Mouse (Mus musculus): ENCODE measurements around the gene Zbtb7b.

DNA sequence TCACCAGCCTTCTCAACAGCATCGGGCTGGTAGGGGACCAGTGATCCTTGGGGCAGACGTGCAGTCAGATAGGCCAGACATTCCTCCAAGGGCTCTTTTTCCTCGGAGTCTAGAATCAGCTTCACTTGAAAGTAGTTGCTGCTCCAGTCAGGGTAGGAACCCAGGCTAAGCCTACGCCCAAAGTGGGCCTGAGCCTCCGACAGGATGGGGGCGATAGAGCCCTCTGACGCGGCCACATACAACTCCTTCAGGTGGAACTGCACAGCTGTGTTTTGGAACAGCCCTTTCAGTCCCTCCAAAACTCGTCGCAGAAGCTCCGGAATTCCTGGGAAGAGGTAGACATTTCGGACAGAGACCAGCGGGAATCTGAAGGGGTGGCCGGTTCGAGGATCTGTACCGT, 13.9 kb upstream of the Zbtb7b start:
- no peak for TF ChIP-seq CTCF (IDR thresholded peaks at IDR 0.05; ENCODE audit: low read depth, low read length)
- no peak for TF ChIP-seq GATA1 (IDR thresholded peaks at IDR 0.05; ENCODE audit: borderline replicate concordance, low read length)
- no peak for TF ChIP-seq POLR2AphosphoS5 (IDR thresholded peaks at IDR 0.05; ENCODE audit: insufficient replicate concordance, low read depth, low read length)
- no peak for TF ChIP-seq TAL1 (conservative IDR thresholded peaks at IDR 0.05; ENCODE audit: low read depth, low read length)
- no peak for TF ChIP-seq GATA2 (IDR thresholded peaks at IDR 0.05; ENCODE audit: borderline replicate concordance, low read depth, low read length)
